Mouse (Mus musculus) G1E (cell line): ENCODE measurements at regions not wholly inside any gene's neighbourhood (a gene's known extent, or its start where the extent isn't known, plus 50 kb on each side); places are given as distances from the start of the nearest gene placed in this dataset.

Source experiments
- ATAC-seq: 2 replicates; pipeline ENCODE4 v1.8.0; 2016; ENCODE audit warnings: mild to moderate bottlenecking; ENCODE audit not compliant: insufficient number of reproducible peaks, poor library complexity, low FRiP score, severe bottlenecking; ENCODE audit errors: extremely low read depth
- DNase-seq: peaks from one replicate; pipeline ENCODE4 v3.0.0; 2012; ENCODE audit warnings: low spot score
- H3K27me3 ChIP-seq: 2 replicates; pipeline ENCODE4 v1.6.1; 2012; ENCODE audit warnings: mild to moderate bottlenecking, low read length, inconsistent platforms; ENCODE audit not compliant: insufficient read depth
- H3K36me3 ChIP-seq: replicated peaks from 2 replicates; pipeline ENCODE3; 2012; ENCODE audit warnings: mild to moderate bottlenecking, inconsistent platforms
- H3K4me1 ChIP-seq: 2 replicates; pipeline ENCODE4 v1.6.1; 2012; ENCODE audit warnings: low read depth, low read length, inconsistent platforms, mixed read lengths; ENCODE audit not compliant: insufficient read depth
- H3K4me3 ChIP-seq: 2 replicates; pipeline ENCODE4 v1.5.1; 2012; ENCODE audit warnings: low read depth, mild to moderate bottlenecking, inconsistent platforms, low read length, moderate library complexity, mixed read lengths
- H3K9me3 ChIP-seq: replicated peaks from 2 replicates; pipeline ENCODE4 v1.6.1; 2012; ENCODE audit warnings: inconsistent platforms
- CTCF ChIP-seq: IDR thresholded peaks from 2 replicates; pipeline ENCODE4 v1.5.1; 2012; ENCODE audit warnings: low read depth, low read length, inconsistent platforms, mixed read lengths
- GATA1 ChIP-seq: IDR thresholded peaks from 2 replicates; pipeline ENCODE4 v1.6.1; 2012; ENCODE audit warnings: borderline replicate concordance, low read length, inconsistent platforms, mixed read lengths
- GATA2 ChIP-seq: IDR thresholded peaks from 2 replicates; pipeline ENCODE4 v1.6.1; 2012; ENCODE audit warnings: low read depth, low read length, inconsistent platforms, borderline replicate concordance
- POLR2AphosphoS5 ChIP-seq: IDR thresholded peaks from 2 replicates; pipeline ENCODE4 v1.6.1; 2012; ENCODE audit warnings: low read depth, low read length, inconsistent platforms; ENCODE audit not compliant: insufficient replicate concordance
- TAL1 ChIP-seq: conservative IDR thresholded peaks from 2 replicates; pipeline ENCODE4 v1.6.1; 2012; ENCODE audit warnings: low read depth, low read length, inconsistent platforms, mixed read lengths

GRCm38 (mm10) chr1:137079401-137080003 lies 119.3 kb upstream of the Nr5a2 start:
- no peaks in the 10 kb centered on the region for H3K4me1 ChIP-seq
- H3K27me3 ChIP-seq: no peaks in the 10 kb centered on the region
- H3K9me3 ChIP-seq: peaks cover 63% of the 10 kb centered on the region
- TF ChIP-seq POLR2AphosphoS5 (no peak), GATA1 (no peak), TAL1 (no peak), GATA2 (no peak), CTCF (no peak)
- DNase-seq (no peak), ATAC-seq (no peak)
- no peak overlapping the region for H3K4me3 ChIP-seq
- no peaks in the 10 kb centered on the region for H3K36me3 ChIP-seq

GRCm38 (mm10) chr1:137074787-137075186 lies 114.5 kb upstream of the Nr5a2 start:
- DNase-seq: no peak

GRCm38 (mm10) chr1:137073857-137074572 lies 113.8 kb upstream of the Nr5a2 start:
- no peak for TF ChIP-seq POLR2AphosphoS5
- no peak for TF ChIP-seq GATA1
- no peak for TF ChIP-seq CTCF
- TF ChIP-seq TAL1: no peak
- no peaks in the 10 kb centered on the region for H3K36me3 ChIP-seq
- H3K9me3 ChIP-seq: peaks cover 52% of the 10 kb centered on the region
- H3K4me1 ChIP-seq: no peaks in the 10 kb centered on the region
- no peak for DNase-seq
- no peak for ATAC-seq
- H3K27me3 ChIP-seq: no peaks in the 10 kb centered on the region; the same call in 1 of the 2 replicates
- H3K4me3 ChIP-seq: no peak overlapping the region

More at GRCm38 (mm10) chr1:137074787-137075186, 114.5 kb upstream of the Nr5a2 start:
- Histone ChIP-seq H3K36me3 (no peaks in the 10 kb centered on the region), H3K27me3 (no peaks in the 10 kb centered on the region), H3K4me1 (no peaks in the 10 kb centered on the region), H3K4me3 (no peak overlapping the region), H3K9me3 (peaks cover 54% of the 10 kb centered on the region)
- ATAC-seq: no peak
- TF ChIP-seq GATA2: no peak
- TF ChIP-seq POLR2AphosphoS5: no peak
- no peak for TF ChIP-seq TAL1
- no peak for TF ChIP-seq GATA1
- TF ChIP-seq CTCF: no peak

- Histone ChIP-seq H3K9me3 (peaks cover 40% of the 10 kb centered on the region), H3K27me3 (no peaks in the 10 kb centered on the region), H3K36me3 (no peaks in the 10 kb centered on the region), H3K4me1 (no peaks in the 10 kb centered on the region), H3K4me3 (no peak overlapping the region)
- no peak for TF ChIP-seq TAL1
- TF ChIP-seq POLR2AphosphoS5: no peak
- TF ChIP-seq CTCF: no peak
- TF ChIP-seq GATA1: no peak
- no peak for TF ChIP-seq GATA2
- DNase-seq (no peak), ATAC-seq (no peak)
These were observed 100.7 kb upstream of the Nr5a2 start for GRCm38 (mm10) chr1:137060914-137061313.

GRCm38 (mm10) chr1:137053134-137053533 lies 92.9 kb upstream of the Nr5a2 start:
- Histone ChIP-seq H3K36me3 (no peaks in the 10 kb centered on the region), H3K4me1 (no peaks in the 10 kb centered on the region), H3K27me3 (no peaks in the 10 kb centered on the region), H3K9me3 (peaks cover 45% of the 10 kb centered on the region), H3K4me3 (no peak overlapping the region)
- DNase-seq (no peak), ATAC-seq (no peak)
- TF ChIP-seq POLR2AphosphoS5 (no peak), GATA2 (no peak), CTCF (no peak), TAL1 (no peak), GATA1 (no peak)

- Histone ChIP-seq H3K36me3 (no peaks in the 10 kb centered on the region), H3K9me3 (peaks cover 49% of the 10 kb centered on the region), H3K27me3 (no peaks in the 10 kb centered on the region), H3K4me3 (no peak overlapping the region), H3K4me1 (no peaks in the 10 kb centered on the region)
- no peak for DNase-seq
- ATAC-seq: no peak
- no peak for TF ChIP-seq GATA1
- TF ChIP-seq CTCF: no peak
- no peak for TF ChIP-seq GATA2
- TF ChIP-seq TAL1: no peak
- TF ChIP-seq POLR2AphosphoS5: no peak
These were observed 91.3 kb upstream of the Nr5a2 start for GRCm38 (mm10) chr1:137051515-137051914.
